Comparison of ENCODE assay signal across 8 mouse cellular contexts in genomic region chr8:124281700-124282541, GRCm38 (mm10). TPM values are rescaled to one million over a fixed set of nuclear protein-coding genes. Genes with fewer than 3 reads are reported as not detected.
A peak's percentile ranks its signal among the peaks of the same experiment; 100 is the strongest.
DNase-seq lines count a peak whose midpoint lies in the region; ATAC-seq and TF ChIP-seq lines count a peak whose summit lies in the region.

No protein-coding gene starts in this region.

- H3K4me1 ChIP-seq in embryonic facial prominence, embryonic 13.5 days = peaks cover 53% of the 10 kb centered on the region
- H3K4me1 ChIP-seq in hindbrain, postnatal 0 days (ENCODE audit: insufficient read depth, low read length) = peaks cover 47% of the 10 kb centered on the region
- H3K4me1 ChIP-seq in kidney, adult 2 months (ENCODE audit: control insufficient read depth, insufficient read depth, low read length) = peaks cover 58% of the 10 kb centered on the region

- H3K4me3 ChIP-seq in embryonic facial prominence, embryonic 13.5 days = no peak overlapping the region
- H3K4me3 ChIP-seq in hindbrain, postnatal 0 days (ENCODE audit: low read length) = no peak overlapping the region
- H3K4me3 ChIP-seq in kidney, adult 2 months (ENCODE audit: insufficient read depth, low read depth, low read length) = no peak overlapping the region

- no peak overlapping the region for H3K4me2 ChIP-seq in embryonic facial prominence, embryonic 13.5 days
- no peak overlapping the region for H3K4me2 ChIP-seq in hindbrain, postnatal 0 days (ENCODE audit: low read depth, low read length)

- 80% methylated on average over 11 of the region's 11 CpGs for WGBS in embryonic facial prominence, embryonic 13.5 days
- WGBS in hindbrain, postnatal 0 days = 42% methylated on average over 11 of the region's 11 CpGs
- WGBS in kidney, adult 2 months = 56% methylated on average over 11 of the region's 11 CpGs

- H3K27me3 ChIP-seq in embryonic facial prominence, embryonic 13.5 days = no peaks in the 10 kb centered on the region
- H3K27me3 ChIP-seq in hindbrain, postnatal 0 days (ENCODE audit: insufficient read depth, low read length) = no peaks in the 10 kb centered on the region
- H3K27me3 ChIP-seq in kidney, adult 2 months (replicated peaks; ENCODE audit: control insufficient read depth, insufficient read depth, low read length) = no peaks in the 10 kb centered on the region

- peak; percentile 61 for DNase-seq in thymus, postnatal 0 days (ENCODE audit: low spot score)
- no peak for DNase-seq in thymus, postnatal 25 days
- DNase-seq in hindbrain, postnatal 0 days (ENCODE audit: low spot score) = peak; percentile 41
- DNase-seq in lung, postnatal 36 days = no peak
- no peak for DNase-seq in kidney, adult 2 months
- no peak for DNase-seq in frontal cortex, postnatal 36 days (ENCODE audit: low spot score in 2 of 2)
- DNase-seq in lung, adult 18-20 months = no peak

- H3K36me3 ChIP-seq in embryonic facial prominence, embryonic 13.5 days = no peaks in the 10 kb centered on the region
- no peaks in the 10 kb centered on the region for H3K36me3 ChIP-seq in hindbrain, postnatal 0 days (ENCODE audit: insufficient read depth, low read length)
- H3K36me3 ChIP-seq in kidney, adult 2 months (ENCODE audit: control insufficient read depth, insufficient read depth, low read length) = no peaks in the 10 kb centered on the region

- H3K9ac ChIP-seq in embryonic facial prominence, embryonic 13.5 days = no peak overlapping the region
- no peak overlapping the region for H3K9ac ChIP-seq in hindbrain, postnatal 0 days (replicated peaks; ENCODE audit: low read length)

- no peaks in the 10 kb centered on the region for H3K9me3 ChIP-seq in embryonic facial prominence, embryonic 13.5 days
- no peaks in the 10 kb centered on the region for H3K9me3 ChIP-seq in hindbrain, postnatal 0 days (ENCODE audit: low read length)

- H3K27ac ChIP-seq in embryonic facial prominence, embryonic 13.5 days = 0 out of 2 replicates have a peak overlapping the region, but pooled peaks have one; percentile 16
- peak overlapping the region; percentile 56; the same call in 1 of the 2 replicates for H3K27ac ChIP-seq in hindbrain, postnatal 0 days
- H3K27ac ChIP-seq in kidney, adult 2 months (ENCODE audit: insufficient read depth, low read depth, low read length) = no peak overlapping the region

- TF ChIP-seq POLR2A in kidney, adult 2 months (IDR thresholded peaks at IDR 0.05; ENCODE audit: low read depth, low read length) = no peak

- ATAC-seq in embryonic facial prominence, embryonic 13.5 days (ENCODE audit: insufficient number of reproducible peaks, insufficient read depth, low FRiP score, low TSS enrichment, low read depth) = no peak
- ATAC-seq in hindbrain, postnatal 0 days = no peak

- no peak for TF ChIP-seq CTCF in hindbrain, postnatal 0 days (IDR thresholded peaks at IDR 0.05; ENCODE audit: low read depth)
- TF ChIP-seq CTCF in kidney, adult 2 months (conservative IDR thresholded peaks at IDR 0.05; ENCODE audit: insufficient read depth, insufficient read length, low read depth, low read length) = no peak

RNA-seq across cellular contexts. Expression of gene Galnt2, which starts 50.7 kb away (rescaled TPM):
- polyA plus RNA-seq in thymus, postnatal 0 days (2015; fragmentation: Nextera tagmentation; extraction: Ambion mirVana) = 70.9 and 73.9 TPM in 2 replicates
- polyA plus RNA-seq in embryonic facial prominence, embryonic 13.5 days (2015; fragmentation: Nextera tagmentation; extraction: Ambion mirVana) = 42.0 and 46.2 TPM in 2 replicates
- total RNA-seq in hindbrain, postnatal 0 days (2014; rRNA removed) = 36.5 and 77.6 TPM in 2 replicates
- polyA plus RNA-seq in hindbrain, postnatal 0 days (2015; fragmentation: Nextera tagmentation; extraction: Ambion mirVana) = 53.3 and 54.9 TPM in 2 replicates
- polyA plus RNA-seq in kidney, adult 2 months (2012; rRNA removed) = 17.0 and 22.5 TPM in 2 replicates

Comparison
In these comparisons a context has a peak if more than half of its experiments do, and no peak if none do; other contexts are left out.
1. DNase-seq: peak in thymus, postnatal 0 days (single experiment) and hindbrain, postnatal 0 days (single experiment); none in thymus, postnatal 25 days (single experiment), lung, postnatal 36 days (single experiment), kidney, adult 2 months (single experiment), frontal cortex, postnatal 36 days (0 of 2) and lung, adult 18-20 months (0 of 2).